Mouse (Mus musculus) heart, embryonic 16.5 days (tissue): Measurements from ENCODE around the gene Msrb1. TPM values are rescaled to one million over a fixed set of nuclear protein-coding genes. Genes with fewer than 3 reads are reported as not detected.

Experiments used
- ATAC-seq: fragments of 200-750 bp; cut with Nextera tagmentation; replicated peaks from 2 replicates; pipeline ENCODE4 v1.8.0; 2017; ENCODE audit warnings: moderate number of reproducible peaks; ENCODE audit not compliant: insufficient read depth, low FRiP score; ENCODE audit errors: extremely low read depth
- H3K27ac ChIP-seq: fragments of 300-500 bp; sonication (generic); 2 replicates; pipeline ENCODE4 v1.5.1; 2014; ENCODE audit warnings: mild to moderate bottlenecking, low read length, control low read depth, moderate library complexity
- H3K27me3 ChIP-seq: fragments of 300-500 bp; sonication (generic); 2 replicates; pipeline ENCODE4 v1.6.1; 2014; ENCODE audit warnings: low read length, mixed read lengths; ENCODE audit not compliant: control insufficient read depth, insufficient read depth
- H3K36me3 ChIP-seq: fragments of 300-500 bp; sonication (generic); 2 replicates; pipeline ENCODE4 v1.6.1; 2014; ENCODE audit not compliant: control insufficient read depth, insufficient read depth
- H3K4me1 ChIP-seq: fragments of 300-500 bp; sonication (generic); 2 replicates; pipeline ENCODE4 v1.6.1; 2014; ENCODE audit warnings: low read length, mixed read lengths; ENCODE audit not compliant: control insufficient read depth, insufficient read depth
- H3K4me2 ChIP-seq: fragments of 300-500 bp; sonication (generic); 2 replicates; pipeline ENCODE4 v1.6.1; 2014; ENCODE audit warnings: low read depth, mild to moderate bottlenecking, control low read depth, low read length
- H3K4me3 ChIP-seq: fragments of 300-500 bp; sonication (generic); 2 replicates; pipeline ENCODE4 v1.5.1; 2014; ENCODE audit warnings: mild to moderate bottlenecking, control low read depth, low read length
- H3K9ac ChIP-seq: fragments of 300-500 bp; sonication (generic); 2 replicates; pipeline ENCODE4 v1.6.1; 2014; ENCODE audit warnings: low read length, control low read depth
- H3K9me3 ChIP-seq: fragments of 300-500 bp; sonication (generic); replicated peaks from 2 replicates; pipeline ENCODE4 v1.6.1; 2016; ENCODE audit warnings: low read length; ENCODE audit not compliant: control insufficient read depth
- WGBS: fragments of 180-500 bp; shearing (Covaris S2); extraction: QIAGEN DNeasy Blood & Tissue Kit; methylation state at CpG from one replicate; pipeline ENCODE4 v1.1.7; 2014; 5-methylcytosine and 5-hydroxymethylcytosine counted together
- polyA plus RNA-seq: library from polyadenylated mRNA; unstranded; fragments of >200 nt; fragmentation: Nextera tagmentation; extraction: Ambion mirVana; gene quantifications from 2 replicates; pipeline ENCODE4 v1.2.1, GENCODE M21; 2015

Msrb1 gene
- polyA plus RNA-seq, 1 experiment from 2014 or later, result 19.0 TPM

GRCm38 (mm10) chr17:24775173-24775572 is 38.7 kb downstream of the Msrb1 start:
- Histone ChIP-seq H3K4me1 (no peaks in the 10 kb centered on the region), H3K4me2 (no peak overlapping the region), H3K4me3 (no peak overlapping the region), H3K9ac (no peak overlapping the region), H3K36me3 (no peaks in the 10 kb centered on the region), H3K9me3 (peaks cover 5% of the 10 kb centered on the region; the same call in 1 of the 2 replicates), H3K27ac (no peak overlapping the region), H3K27me3 (no peaks in the 10 kb centered on the region)
- ATAC-seq, result no peak
- 74% methylated on average over 8 of the region's 8 CpGs for WGBS

- no peak overlapping the region for H3K4me2 ChIP-seq
- H3K36me3 ChIP-seq, result no peaks in the 10 kb centered on the region
- H3K27me3 ChIP-seq, result no peaks in the 10 kb centered on the region
- H3K27ac ChIP-seq, result no peak overlapping the region
- H3K4me3 ChIP-seq, result no peak overlapping the region
- H3K4me1 ChIP-seq, result no peaks in the 10 kb centered on the region
- no peak overlapping the region for H3K9ac ChIP-seq
- ATAC-seq, result no peak
- 60% methylated on average over 2 of the region's 2 CpGs for WGBS
- peaks cover 5% of the 10 kb centered on the region; the same call in 1 of the 2 replicates for H3K9me3 ChIP-seq
Observed at GRCm38 (mm10) chr17:24777073-24777472, 40.6 kb downstream of the Msrb1 start.

GRCm38 (mm10) chr17:24780821-24781220 is 44.4 kb downstream of the Msrb1 start:
- H3K9ac ChIP-seq, result no peak overlapping the region
- H3K4me2 ChIP-seq, result no peak overlapping the region
- no peak for ATAC-seq
- H3K9me3 ChIP-seq, result no peaks in the 10 kb centered on the region
- H3K4me1 ChIP-seq, result no peaks in the 10 kb centered on the region
- no peaks in the 10 kb centered on the region for H3K36me3 ChIP-seq
- WGBS, result 85% methylated on average over 2 of the region's 2 CpGs
- H3K4me3 ChIP-seq, result no peak overlapping the region
- no peak overlapping the region for H3K27ac ChIP-seq
- H3K27me3 ChIP-seq, result no peaks in the 10 kb centered on the region

GRCm38 (mm10) chr17:24792190-24792589 is 55.7 kb downstream of the Msrb1 start:
- WGBS, result 52% methylated on average over 8 of the region's 8 CpGs
- H3K9ac ChIP-seq, result no peak overlapping the region
- no peak overlapping the region for H3K4me2 ChIP-seq
- no peaks in the 10 kb centered on the region for H3K4me1 ChIP-seq
- H3K36me3 ChIP-seq, result no peaks in the 10 kb centered on the region
- no peaks in the 10 kb centered on the region for H3K27me3 ChIP-seq
- no peak overlapping the region for H3K27ac ChIP-seq
- H3K9me3 ChIP-seq, result no peaks in the 10 kb centered on the region
- no peak overlapping the region for H3K4me3 ChIP-seq
- ATAC-seq, result no peak

Other genes with a start within 250 kb of the Msrb1 start
- 0.24 and 0.52 TPM in 2 replicates for gene Caskin1, start 248.0 kb upstream of the Msrb1 start, polyA plus RNA-seq
- gene Traf7, start 208.7 kb upstream of the Msrb1 start, polyA plus RNA-seq, result 77.6 and 80.7 TPM in 2 replicates
- gene Rab26, start 202.4 kb upstream of the Msrb1 start, polyA plus RNA-seq, result 0.87 and 0.92 TPM in 2 replicates
- 17.6 and 18.4 TPM in 2 replicates for gene Pkd1, start 186.8 kb upstream of the Msrb1 start, polyA plus RNA-seq
- gene Tsc2, start 104.0 kb upstream of the Msrb1 start, polyA plus RNA-seq, result 48.1 and 53.3 TPM in 2 replicates
- 11.2 and 12.7 TPM in 2 replicates for gene Nthl1, start 104.0 kb upstream of the Msrb1 start, polyA plus RNA-seq
- 50.8 and 63.9 TPM in 2 replicates for gene Slc9a3r2, start 86.3 kb upstream of the Msrb1 start, polyA plus RNA-seq
- 0.62 TPM in 1 of 2 replicates, not detected in the other for gene Npw, start 78.2 kb upstream of the Msrb1 start, polyA plus RNA-seq
- 11.9 and 17.0 TPM in 2 replicates for gene Zfp598, start 67.0 kb upstream of the Msrb1 start, polyA plus RNA-seq
- 0.60 and 0.67 TPM in 2 replicates for gene Syngr3, start 46.7 kb upstream of the Msrb1 start, polyA plus RNA-seq
- 27.6 and 29.7 TPM in 2 replicates for gene Gfer, start 40.5 kb upstream of the Msrb1 start, polyA plus RNA-seq
- gene Noxo1, start 40.4 kb upstream of the Msrb1 start, polyA plus RNA-seq, result 0.97 and 1.2 TPM in 2 replicates
- gene Tbl3, start 29.0 kb upstream of the Msrb1 start, polyA plus RNA-seq, result 44.3 and 47.5 TPM in 2 replicates
- gene Rnf151, start 18.6 kb upstream of the Msrb1 start, polyA plus RNA-seq, result not detected in 2 replicates
- gene Rps2, start 18.5 kb upstream of the Msrb1 start, polyA plus RNA-seq, result 843 and 891 TPM in 2 replicates
- gene Ndufb10, start 12.2 kb upstream of the Msrb1 start, polyA plus RNA-seq, result 570 and 615 TPM in 2 replicates
- gene Rpl3l, start 8.8 kb upstream of the Msrb1 start, polyA plus RNA-seq, result 1.7 and 2.4 TPM in 2 replicates
- 0.21 and 0.36 TPM in 2 replicates for gene Hs3st6, start 16.3 kb downstream of the Msrb1 start, polyA plus RNA-seq
- not detected in 2 replicates for gene Meiob, start 67.6 kb downstream of the Msrb1 start, polyA plus RNA-seq
- 69.1 and 71.8 TPM in 2 replicates for gene Hagh, start 103.5 kb downstream of the Msrb1 start, polyA plus RNA-seq
- 50.2 and 59.9 TPM in 2 replicates for gene Fahd1, start 113.7 kb downstream of the Msrb1 start, polyA plus RNA-seq
- gene Igfals, start 129.4 kb downstream of the Msrb1 start, polyA plus RNA-seq, result 0.40 and 0.70 TPM in 2 replicates
- gene Nubp2, start 149.7 kb downstream of the Msrb1 start, polyA plus RNA-seq, result 37.9 and 38.3 TPM in 2 replicates
- gene Spsb3, start 150.0 kb downstream of the Msrb1 start, polyA plus RNA-seq, result 33.7 and 34.0 TPM in 2 replicates
- 18.2 and 20.4 TPM in 2 replicates for gene Eme2, start 158.4 kb downstream of the Msrb1 start, polyA plus RNA-seq
- gene Mrps34, start 158.5 kb downstream of the Msrb1 start, polyA plus RNA-seq, result 86.8 and 94.8 TPM in 2 replicates
- gene Nme3, start 159.9 kb downstream of the Msrb1 start, polyA plus RNA-seq, result 38.2 and 42.1 TPM in 2 replicates
- gene Mapk8ip3, start 200.3 kb downstream of the Msrb1 start, polyA plus RNA-seq, result 30.1 and 33.0 TPM in 2 replicates
- gene Jpt2, start 224.0 kb downstream of the Msrb1 start, polyA plus RNA-seq, result 79.3 and 82.5 TPM in 2 replicates